Mouse (Mus musculus): Measurements from ENCODE around the gene Stra6. TPM values are rescaled to one million over a fixed set of nuclear protein-coding genes. Genes with fewer than 3 reads are reported as not detected.

Gene Stra6
- polyA plus RNA-seq, 2 experiments = 13.1 to 22.0 TPM

DNA sequence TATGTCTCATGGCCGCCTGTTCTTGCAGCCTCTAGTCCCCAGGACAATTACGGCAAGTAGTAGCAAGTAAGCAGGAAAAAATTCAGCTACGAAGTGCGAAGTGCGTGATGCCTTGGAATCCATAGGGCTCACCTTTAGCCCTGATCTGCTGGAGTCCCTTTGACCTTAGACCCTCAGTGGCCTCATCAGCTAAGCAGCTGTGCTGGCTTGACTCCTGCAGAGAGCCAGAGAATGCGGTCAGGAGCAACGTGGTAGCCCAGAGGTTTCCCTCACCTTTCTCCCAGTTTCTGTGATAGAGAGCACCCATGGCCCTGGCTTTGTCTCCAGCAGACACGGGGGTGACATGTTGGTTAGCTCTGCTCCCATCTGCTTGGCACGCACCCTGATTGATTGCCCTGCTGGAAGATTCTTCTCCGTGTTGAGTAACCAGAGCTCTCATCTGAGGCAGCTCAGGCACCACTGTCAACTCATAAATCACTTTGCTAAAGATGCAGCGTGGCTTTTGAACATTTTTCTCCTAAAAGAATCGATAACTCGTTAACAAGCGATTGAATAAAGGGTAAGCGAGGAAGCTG, 42.1 kb downstream of the Stra6 start:
- TF ChIP-seq POLR2A (IDR thresholded peaks at IDR 0.05; ENCODE audit: borderline replicate concordance, extremely low read depth, insufficient read depth, insufficient read length) = no peak
- no peak for ATAC-seq (ENCODE audit: low FRiP score, low read depth)
- Histone ChIP-seq H3K4me3 (replicated peaks; ENCODE audit: low read length) (no peak overlapping the region), H3K27me3 (ENCODE audit: control insufficient read depth, insufficient read depth, low read length) (no peaks in the 10 kb centered on the region), H3K4me2 (replicated peaks; ENCODE audit: low read depth, low read length, severe bottlenecking) (no peak overlapping the region), H3K9ac (ENCODE audit: low read depth, low read length, severe bottlenecking) (no peak overlapping the region), H3K27ac (replicated peaks; ENCODE audit: low read depth, low read length) (no peak overlapping the region), H3K9me3 (ENCODE audit: control insufficient read depth, low read length) (no peaks in the 10 kb centered on the region), H3K4me1 (ENCODE audit: control insufficient read depth, insufficient read depth, low read length) (no peaks in the 10 kb centered on the region), H3K36me3 (ENCODE audit: control insufficient read depth, insufficient read depth, low read length) (no peaks in the 10 kb centered on the region)
- no peak for DNase-seq (ENCODE audit: low spot score)
- WGBS = 44% methylated on average over 15 of the region's 15 CpGs

DNA sequence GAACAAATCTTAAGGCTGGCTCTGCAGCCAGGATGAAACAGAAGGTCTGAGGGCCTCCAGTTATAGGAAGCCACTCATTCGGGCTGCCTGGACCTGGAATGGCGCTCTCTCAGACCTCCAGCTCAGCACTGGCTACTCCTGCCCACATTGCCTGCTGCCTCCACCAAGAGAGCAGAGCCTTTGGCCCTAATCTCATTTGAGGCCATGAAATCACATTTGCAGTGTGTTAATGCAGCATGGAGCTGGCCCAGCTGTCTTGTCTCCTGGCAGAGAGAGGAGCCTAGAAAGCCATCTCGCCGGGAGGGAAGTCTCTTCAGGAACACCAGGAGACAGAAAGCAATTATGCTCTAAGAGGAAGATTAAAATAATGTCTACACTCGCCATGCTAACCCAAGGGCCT, 43.9 kb downstream of the Stra6 start:
- Histone ChIP-seq H3K27me3 (ENCODE audit: control insufficient read depth, insufficient read depth, low read length) (no peaks in the 10 kb centered on the region), H3K4me3 (replicated peaks; ENCODE audit: low read length) (no peak overlapping the region), H3K9me3 (ENCODE audit: control insufficient read depth, low read length) (no peaks in the 10 kb centered on the region), H3K4me1 (ENCODE audit: control insufficient read depth, insufficient read depth, low read length) (peaks cover 9% of the 10 kb centered on the region), H3K9ac (ENCODE audit: low read depth, low read length, severe bottlenecking) (no peak overlapping the region), H3K4me2 (replicated peaks; ENCODE audit: low read depth, low read length, severe bottlenecking) (no peak overlapping the region), H3K27ac (replicated peaks; ENCODE audit: low read depth, low read length) (no peak overlapping the region), H3K36me3 (ENCODE audit: control insufficient read depth, insufficient read depth, low read length) (no peaks in the 10 kb centered on the region)
- ATAC-seq (ENCODE audit: low FRiP score, low read depth) (no peak), DNase-seq (ENCODE audit: low spot score) (no peak)
- WGBS = 59% methylated on average over 5 of the region's 5 CpGs
- TF ChIP-seq POLR2A (IDR thresholded peaks at IDR 0.05; ENCODE audit: borderline replicate concordance, extremely low read depth, insufficient read depth, insufficient read length) = no peak

DNA sequence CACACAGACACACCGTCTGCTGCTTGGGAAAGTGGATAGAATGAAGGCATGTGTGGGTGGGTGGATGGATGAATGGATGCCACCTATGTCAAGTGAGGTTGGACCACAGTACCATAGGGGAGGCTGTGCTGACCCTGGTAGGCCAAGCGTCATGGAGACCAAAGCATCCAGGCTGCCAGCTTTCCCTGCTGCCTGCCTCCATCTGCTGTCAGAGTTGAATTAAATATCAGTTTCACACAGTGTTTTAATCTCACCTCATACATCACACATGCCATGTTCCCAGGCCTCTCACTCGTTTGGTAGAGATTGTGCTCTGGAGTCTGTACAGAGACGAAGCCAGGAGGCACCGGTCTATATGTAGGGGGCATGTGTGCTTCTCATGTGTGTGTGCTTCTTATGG, 47.2 kb downstream of the Stra6 start:
- TF ChIP-seq POLR2A (IDR thresholded peaks at IDR 0.05; ENCODE audit: borderline replicate concordance, extremely low read depth, insufficient read depth, insufficient read length) = no peak
- no peak overlapping the region for H3K4me2 ChIP-seq (replicated peaks; ENCODE audit: low read depth, low read length, severe bottlenecking)
- no peak overlapping the region for H3K9ac ChIP-seq (ENCODE audit: low read depth, low read length, severe bottlenecking)
- H3K27ac ChIP-seq (replicated peaks; ENCODE audit: low read depth, low read length) = no peak overlapping the region
- ATAC-seq (ENCODE audit: low FRiP score, low read depth) (no peak), DNase-seq (ENCODE audit: low spot score) (no peak)
- no peaks in the 10 kb centered on the region for H3K27me3 ChIP-seq (ENCODE audit: control insufficient read depth, insufficient read depth, low read length)
- 73% methylated on average over 5 of the region's 5 CpGs for WGBS
- no peak overlapping the region for H3K4me3 ChIP-seq (replicated peaks; ENCODE audit: low read length)
- peaks cover 41% of the 10 kb centered on the region for H3K4me1 ChIP-seq (ENCODE audit: control insufficient read depth, insufficient read depth, low read length)
- no peaks in the 10 kb centered on the region for H3K36me3 ChIP-seq (ENCODE audit: control insufficient read depth, insufficient read depth, low read length)
- no peaks in the 10 kb centered on the region for H3K9me3 ChIP-seq (ENCODE audit: control insufficient read depth, low read length)

DNA sequence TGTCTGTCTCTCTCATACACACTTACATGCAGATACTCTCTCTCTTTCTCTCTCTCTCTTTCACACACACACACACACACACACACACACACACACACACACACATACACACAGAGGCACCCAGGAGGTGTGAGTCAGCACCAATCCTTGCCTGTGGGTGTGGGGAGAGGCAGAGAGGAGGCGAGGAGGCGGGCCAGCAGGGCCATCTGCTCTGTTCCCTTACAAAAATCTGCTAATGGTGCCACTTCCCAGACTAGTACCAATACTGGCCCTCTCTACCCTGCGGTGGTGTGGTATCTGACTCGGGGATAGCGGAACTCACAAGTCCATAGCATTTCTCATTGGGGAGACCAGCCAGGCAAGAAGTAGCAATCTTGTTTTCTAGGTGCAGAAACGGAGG, 47.8 kb downstream of the Stra6 start:
- 44% methylated on average over 6 of the region's 6 CpGs for WGBS
- Histone ChIP-seq H3K27me3 (ENCODE audit: control insufficient read depth, insufficient read depth, low read length) (no peaks in the 10 kb centered on the region), H3K36me3 (ENCODE audit: control insufficient read depth, insufficient read depth, low read length) (no peaks in the 10 kb centered on the region)

DNA sequence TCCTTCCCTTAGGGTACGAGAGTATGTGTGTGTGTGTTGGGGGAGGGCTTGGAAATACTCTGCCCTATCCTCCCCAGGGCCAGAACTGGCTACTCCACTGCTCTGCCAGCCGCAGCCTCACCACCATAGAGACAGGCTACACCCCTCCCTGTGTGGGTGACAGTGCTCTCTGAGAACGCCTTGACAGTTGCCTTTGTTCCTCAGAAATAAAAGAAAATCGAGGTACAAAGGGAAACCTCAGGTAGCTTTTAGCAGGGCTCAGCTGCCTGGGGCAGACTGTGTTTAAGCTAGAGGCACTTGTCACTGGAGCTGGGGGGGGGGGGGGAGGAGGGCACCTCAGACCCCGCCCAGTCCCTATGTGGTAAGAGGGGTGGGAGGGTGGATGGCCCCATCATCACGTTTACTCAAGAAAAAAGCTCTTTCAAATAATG, 48.7 kb downstream of the Stra6 start:
- Histone ChIP-seq H3K9ac (ENCODE audit: low read depth, low read length, severe bottlenecking) (no peak overlapping the region), H3K4me2 (replicated peaks; ENCODE audit: low read depth, low read length, severe bottlenecking) (0 out of 2 replicates have a peak overlapping the region, but pooled peaks have one; percentile 46), H3K27me3 (ENCODE audit: control insufficient read depth, insufficient read depth, low read length) (no peaks in the 10 kb centered on the region), H3K4me1 (ENCODE audit: control insufficient read depth, insufficient read depth, low read length) (peaks cover 51% of the 10 kb centered on the region), H3K27ac (replicated peaks; ENCODE audit: low read depth, low read length) (0 out of 2 replicates have a peak overlapping the region, but pooled peaks have one; percentile 14), H3K4me3 (replicated peaks; ENCODE audit: low read length) (no peak overlapping the region), H3K36me3 (ENCODE audit: control insufficient read depth, insufficient read depth, low read length) (no peaks in the 10 kb centered on the region), H3K9me3 (ENCODE audit: control insufficient read depth, low read length) (no peaks in the 10 kb centered on the region)
- 12% methylated on average over 6 of the region's 6 CpGs for WGBS
- ATAC-seq (ENCODE audit: low FRiP score, low read depth) (no peak), DNase-seq (ENCODE audit: low spot score) (no peak)
- no peak for TF ChIP-seq POLR2A (IDR thresholded peaks at IDR 0.05; ENCODE audit: borderline replicate concordance, extremely low read depth, insufficient read depth, insufficient read length)

More for the DNA sequence above, 47.8 kb downstream of the Stra6 start:
- peaks cover 47% of the 10 kb centered on the region for H3K4me1 ChIP-seq (ENCODE audit: control insufficient read depth, insufficient read depth, low read length)
- ATAC-seq (ENCODE audit: low FRiP score, low read depth) = no peak
- H3K9me3 ChIP-seq (ENCODE audit: control insufficient read depth, low read length) = no peaks in the 10 kb centered on the region
- H3K4me2 ChIP-seq (replicated peaks; ENCODE audit: low read depth, low read length, severe bottlenecking) = no peak overlapping the region
- H3K27ac ChIP-seq (replicated peaks; ENCODE audit: low read depth, low read length) = no peak overlapping the region
- DNase-seq (ENCODE audit: low spot score) = no peak
- H3K9ac ChIP-seq (ENCODE audit: low read depth, low read length, severe bottlenecking) = no peak overlapping the region
- TF ChIP-seq POLR2A (IDR thresholded peaks at IDR 0.05; ENCODE audit: borderline replicate concordance, extremely low read depth, insufficient read depth, insufficient read length) = no peak
- H3K4me3 ChIP-seq (replicated peaks; ENCODE audit: low read length) = no peak overlapping the region

Measured in limb, embryonic 14.5 days (tissue).